Mouse (Mus musculus): ENCODE results near the gene Auts2. TPM values are rescaled to one million over a fixed set of nuclear protein-coding genes. Genes with fewer than 3 reads are reported as not detected.
A peak's percentile ranks its signal among the peaks of the same experiment; 100 is the strongest.

Auts2 gene
- total and polyA plus RNA-seq, 3 experiments, result 16.9 to 35.7 (median 28.1) TPM

- no peak for DNase-seq
- Histone ChIP-seq H3K4me3 (no peak overlapping the region), H3K79me2 (replicated peaks; ENCODE audit: control insufficient read depth, insufficient read depth, low read length) (no peaks in the 10 kb centered on the region), H3K36me3 (ENCODE audit: control insufficient read depth, insufficient read depth, low read length) (no peaks in the 10 kb centered on the region), H3K27me3 (ENCODE audit: control insufficient read depth, insufficient read depth, low read length) (no peaks in the 10 kb centered on the region), H3K9ac (ENCODE audit: low read depth, low read length) (no peak overlapping the region), H3K27ac (no peak overlapping the region), H3K4me1 (ENCODE audit: control insufficient read depth, insufficient read depth, low read length) (no peaks in the 10 kb centered on the region; the same call in 1 of the 2 replicates)
- 72% methylated on average over 10 of the region's 10 CpGs for WGBS
- TF ChIP-seq POLR2A (IDR thresholded peaks at IDR 0.05; ENCODE audit: insufficient read depth, low read depth, low read length) (no peak), EP300 (IDR thresholded peaks at IDR 0.05; ENCODE audit: insufficient read depth, low read depth, low read length) (no peak), CTCF (IDR thresholded peaks at IDR 0.05) (no peak)
- intact Hi-C loops (cut with DNase I), result no loop called here
These were observed 932.4 kb downstream of the Auts2 start for GRCm38 (mm10) chr5:131610702-131611101.

DNA sequence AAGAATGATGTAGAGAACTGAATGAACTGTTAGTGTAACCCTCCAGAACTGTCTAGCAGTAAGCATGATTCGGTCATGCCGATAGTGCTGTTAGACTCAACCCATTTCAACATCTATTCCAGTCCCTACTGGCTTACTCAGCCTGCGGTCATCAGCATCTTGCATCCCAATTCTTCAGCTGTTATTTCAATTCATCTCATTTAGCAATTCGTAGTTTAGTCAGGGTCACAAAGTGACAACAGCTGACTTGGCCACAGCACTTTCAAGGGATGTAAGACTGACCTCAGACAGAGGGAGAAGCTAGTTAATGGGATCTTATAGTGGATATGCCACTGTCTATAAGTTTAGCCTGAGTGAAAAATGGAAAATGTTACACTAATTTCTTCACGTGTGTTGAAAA is 936.4 kb downstream of the Auts2 start:
- H3K79me2 ChIP-seq (replicated peaks; ENCODE audit: control insufficient read depth, insufficient read depth, low read length), result no peaks in the 10 kb centered on the region
- H3K27me3 ChIP-seq (ENCODE audit: control insufficient read depth, insufficient read depth, low read length), result no peaks in the 10 kb centered on the region
- no peaks in the 10 kb centered on the region for H3K4me1 ChIP-seq (ENCODE audit: control insufficient read depth, insufficient read depth, low read length)
- no peak overlapping the region for H3K27ac ChIP-seq
- no peak overlapping the region for H3K4me3 ChIP-seq
- intact Hi-C loops (cut with DNase I), result loop anchor here (5.0 kb wide), 1 partner anchor 41 kb away; no protein-coding TSS in a partner anchor
- H3K36me3 ChIP-seq (ENCODE audit: control insufficient read depth, insufficient read depth, low read length), result no peaks in the 10 kb centered on the region
- no peak for DNase-seq
- TF ChIP-seq EP300 (IDR thresholded peaks at IDR 0.05; ENCODE audit: insufficient read depth, low read depth, low read length) (no peak), POLR2A (IDR thresholded peaks at IDR 0.05; ENCODE audit: insufficient read depth, low read depth, low read length) (no peak), CTCF (IDR thresholded peaks at IDR 0.05) (no peak)
- no peak overlapping the region for H3K9ac ChIP-seq (ENCODE audit: low read depth, low read length)
- 92% methylated on average over 5 of the region's 5 CpGs for WGBS

DNA sequence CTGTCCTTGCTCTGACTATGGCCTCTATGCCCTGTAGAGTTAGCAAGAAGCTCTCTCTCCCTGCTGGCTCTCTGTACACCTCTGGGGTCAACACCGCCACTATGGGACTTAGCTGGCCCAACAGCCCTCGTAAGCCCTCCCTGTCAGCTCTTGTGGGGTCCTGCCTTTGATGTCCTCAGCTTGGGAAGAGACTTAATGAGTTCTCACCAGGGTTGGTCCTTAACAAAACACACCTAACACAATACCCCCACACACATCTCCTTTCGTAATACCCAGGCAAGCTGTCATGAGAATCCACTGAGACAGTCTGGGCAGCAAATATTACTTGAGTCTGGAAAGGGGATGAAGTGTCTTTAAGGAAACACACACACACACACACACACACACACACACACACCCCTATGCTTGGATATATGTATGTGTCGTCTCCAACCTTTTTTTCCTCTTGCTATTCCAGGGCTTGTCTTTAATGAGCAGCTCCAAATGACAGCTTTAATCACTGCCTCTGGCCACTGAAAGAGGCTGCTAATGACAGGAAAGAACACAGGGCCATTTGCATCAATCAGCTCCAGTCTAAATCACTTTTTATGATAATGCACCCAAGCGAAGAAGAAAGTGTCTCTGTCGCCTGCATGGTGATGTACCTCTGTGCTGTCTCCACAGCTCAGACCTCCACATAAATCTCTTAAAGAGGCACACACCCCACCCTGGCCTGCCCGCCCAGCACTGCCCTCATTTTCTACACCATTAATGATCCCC is 941.0 kb downstream of the Auts2 start:
- TF ChIP-seq EP300 (IDR thresholded peaks at IDR 0.05; ENCODE audit: insufficient read depth, low read depth, low read length) (no peak), POLR2A (IDR thresholded peaks at IDR 0.05; ENCODE audit: insufficient read depth, low read depth, low read length) (no peak), CTCF (IDR thresholded peaks at IDR 0.05) (no peak)
- Histone ChIP-seq H3K4me3 (no peak overlapping the region), H3K27me3 (ENCODE audit: control insufficient read depth, insufficient read depth, low read length) (no peaks in the 10 kb centered on the region), H3K79me2 (replicated peaks; ENCODE audit: control insufficient read depth, insufficient read depth, low read length) (no peaks in the 10 kb centered on the region; the same call in 1 of the 2 replicates), H3K36me3 (ENCODE audit: control insufficient read depth, insufficient read depth, low read length) (no peaks in the 10 kb centered on the region), H3K9ac (ENCODE audit: low read depth, low read length) (no peak overlapping the region), H3K27ac (no peak overlapping the region), H3K4me1 (ENCODE audit: control insufficient read depth, insufficient read depth, low read length) (peaks cover 2% of the 10 kb centered on the region)
- 93% methylated on average over 7 of the region's 7 CpGs for WGBS
- no peak for DNase-seq
- intact Hi-C loops (cut with DNase I), result no loop called here

DNA sequence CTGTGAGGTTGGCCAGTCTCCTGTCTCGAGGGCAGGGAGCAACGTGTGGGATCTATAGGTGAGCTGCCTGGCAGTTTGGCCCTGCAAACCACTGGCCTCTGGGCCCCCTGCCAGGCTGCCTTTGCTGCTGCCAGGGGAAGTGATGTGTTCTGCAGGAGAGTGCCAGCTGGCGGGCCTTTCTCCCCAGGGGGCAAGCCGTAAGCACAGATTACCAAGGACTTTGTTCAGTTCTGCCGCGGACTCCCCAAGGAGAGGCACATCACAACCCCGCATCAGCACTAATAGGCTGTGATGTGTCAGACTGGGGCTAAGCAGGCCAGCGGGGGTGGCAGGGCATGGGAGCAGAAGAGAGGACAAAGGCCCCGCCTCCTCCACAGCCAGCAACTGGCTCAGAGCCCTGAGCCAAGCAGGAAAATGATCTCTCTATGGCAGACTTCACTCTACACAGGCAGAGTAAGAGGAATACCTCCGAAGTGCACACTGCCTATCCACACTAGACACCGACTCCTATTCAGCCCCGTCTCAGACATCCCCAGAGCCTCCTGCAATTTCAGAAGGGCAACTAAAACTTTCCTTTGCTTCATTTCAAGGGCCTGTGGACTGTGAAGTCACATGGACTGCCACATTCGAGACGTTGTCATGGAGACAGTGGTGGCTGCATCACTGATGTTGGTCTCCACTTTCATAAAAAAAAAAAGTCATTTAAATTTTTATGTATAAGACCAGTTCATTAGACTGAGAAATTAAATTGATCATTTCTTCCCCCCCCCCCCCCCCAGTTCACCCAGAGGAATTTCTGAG is 942.6 kb downstream of the Auts2 start:
- Histone ChIP-seq H3K9ac (ENCODE audit: low read depth, low read length) (peak overlapping the region; percentile 49), H3K36me3 (ENCODE audit: control insufficient read depth, insufficient read depth, low read length) (no peaks in the 10 kb centered on the region), H3K27me3 (ENCODE audit: control insufficient read depth, insufficient read depth, low read length) (no peaks in the 10 kb centered on the region), H3K4me3 (peak overlapping the region; percentile 13; the same call in 1 of the 2 replicates), H3K79me2 (replicated peaks; ENCODE audit: control insufficient read depth, insufficient read depth, low read length) (no peaks in the 10 kb centered on the region; the same call in 1 of the 2 replicates), H3K4me1 (ENCODE audit: control insufficient read depth, insufficient read depth, low read length) (peaks cover 2% of the 10 kb centered on the region), H3K27ac (peak overlapping the region; percentile 76)
- TF ChIP-seq EP300 (IDR thresholded peaks at IDR 0.05; ENCODE audit: insufficient read depth, low read depth, low read length) (no peak), POLR2A (IDR thresholded peaks at IDR 0.05; ENCODE audit: insufficient read depth, low read depth, low read length) (no peak), CTCF (IDR thresholded peaks at IDR 0.05) (no peak)
- 14% methylated on average over 14 of the region's 14 CpGs for WGBS
- peak; percentile 85 to 87 for DNase-seq
- intact Hi-C loops (cut with DNase I), result no loop called here

GRCm38 (mm10) chr5:131597503-131597902 is 945.6 kb downstream of the Auts2 start:
- TF ChIP-seq POLR2A (IDR thresholded peaks at IDR 0.05; ENCODE audit: insufficient read depth, low read depth, low read length) (no peak), CTCF (IDR thresholded peaks at IDR 0.05) (no peak), EP300 (IDR thresholded peaks at IDR 0.05; ENCODE audit: insufficient read depth, low read depth, low read length) (no peak)
- Histone ChIP-seq H3K27ac (no peak overlapping the region), H3K9ac (ENCODE audit: low read depth, low read length) (no peak overlapping the region), H3K4me1 (ENCODE audit: control insufficient read depth, insufficient read depth, low read length) (peaks cover 2% of the 10 kb centered on the region), H3K27me3 (ENCODE audit: control insufficient read depth, insufficient read depth, low read length) (no peaks in the 10 kb centered on the region), H3K4me3 (no peak overlapping the region), H3K36me3 (ENCODE audit: control insufficient read depth, insufficient read depth, low read length) (no peaks in the 10 kb centered on the region), H3K79me2 (replicated peaks; ENCODE audit: control insufficient read depth, insufficient read depth, low read length) (no peaks in the 10 kb centered on the region; the same call in 1 of the 2 replicates)
- DNase-seq, result no peak
- 94% methylated on average over 3 of the region's 3 CpGs for WGBS
- intact Hi-C loops (cut with DNase I), result no loop called here

All from heart, adult 2 months (tissue).